Mouse (Mus musculus) B cell, adult 2 months (primary cell): ENCODE measurements around the gene Uba7.
A peak's percentile ranks its signal among the peaks of the same experiment; 100 is the strongest.
"Not testable (repeated sequence)": the region's sequence is repeated elsewhere in the genome, so short reads cannot be mapped to it uniquely, and the experiment has no call there.

Experiments
- DNase-seq, 2 experiments: peaks; one replicate each; pipeline ENCODE4 v3.0.0; 2022

Gene Uba7

DNA sequence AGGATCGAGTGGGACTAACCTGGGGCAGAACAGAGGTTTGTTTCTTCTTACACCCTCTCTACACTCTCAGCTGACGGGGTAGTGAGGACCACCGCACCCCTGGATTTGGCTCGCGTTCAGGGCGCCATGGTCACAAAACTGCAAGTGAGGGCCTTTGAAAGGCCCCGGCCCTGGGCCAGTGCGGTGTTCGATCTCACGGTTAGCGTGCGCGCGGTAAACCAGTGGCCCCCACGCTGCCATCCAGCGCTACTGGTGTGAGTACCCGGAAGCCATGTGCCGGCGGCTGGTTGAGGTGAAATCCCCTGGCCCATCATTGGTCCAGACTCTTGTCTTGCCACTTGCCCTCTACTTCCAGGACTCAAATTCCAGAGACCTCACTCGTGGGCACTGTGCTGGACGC lies 20.2 kb downstream of the Uba7 start:
- DNase-seq, result no peak

- DNase-seq, result no peak
Measured at GRCm38 (mm10) chr9:107996049-107996448, 20.7 kb downstream of the Uba7 start, which contains the start of gene Gm20662. Gene Gm20662 (plus strand): TSS chr9:107996349.

GRCm38 (mm10) chr9:108001922-108002770 lies 26.8 kb downstream of the Uba7 start, which contains the start of gene Ip6k1:
Gene Ip6k1 (plus strand): TSS chr9:108002501.
- DNase-seq, result peak; percentile 98 to 99

- peak in 1 of 2 experiments; percentile 42 for DNase-seq
Measured at GRCm38 (mm10) chr9:108002778-108003530, 27.6 kb downstream of the Uba7 start.

GRCm38 (mm10) chr9:108003531-108003890 lies 28.2 kb downstream of the Uba7 start:
- DNase-seq, result peak; percentile 53 to 59

DNA sequence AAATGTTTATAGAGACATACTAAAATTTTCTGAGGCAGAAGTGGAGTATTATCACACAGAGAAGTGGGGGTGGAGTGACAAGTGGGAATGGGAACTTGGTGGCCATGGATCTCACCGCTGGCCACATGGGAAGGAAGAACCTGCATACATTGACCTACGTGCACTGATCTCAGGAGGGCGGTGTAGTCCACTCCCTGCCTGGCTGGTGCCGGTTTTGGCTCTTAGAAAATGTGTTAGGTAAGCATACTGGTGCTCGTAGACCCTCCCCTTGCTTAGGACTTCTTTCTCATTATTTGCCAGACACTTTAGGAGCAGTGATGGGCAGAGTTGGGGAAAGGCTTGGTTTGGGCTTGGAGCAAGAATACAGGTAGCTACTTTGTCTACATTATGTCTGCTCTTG lies 32.7 kb downstream of the Uba7 start:
- DNase-seq, result no peak

DNA sequence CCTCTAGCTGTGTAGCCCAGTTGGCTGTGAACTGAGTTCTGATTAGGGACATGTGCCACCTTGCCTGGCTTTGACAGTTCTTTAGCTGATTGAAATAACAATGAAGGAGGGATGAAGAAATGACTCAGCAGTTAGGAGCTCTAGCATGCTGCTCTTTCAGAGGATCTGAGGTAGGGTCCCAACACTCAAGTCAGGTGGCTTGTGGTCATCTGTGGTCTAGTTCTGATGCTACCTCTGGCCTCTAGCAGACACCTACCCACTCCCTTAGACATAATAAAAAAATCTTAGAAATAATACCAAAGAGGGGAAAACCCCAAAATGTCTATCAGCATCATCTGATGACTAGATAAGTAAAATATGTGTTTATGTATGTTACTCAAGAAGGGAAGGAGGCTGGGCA lies 35.1 kb downstream of the Uba7 start:
- DNase-seq, result no peak

- not testable (repeated sequence) for DNase-seq
Measured at GRCm38 (mm10) chr9:108013577-108013976, 38.3 kb downstream of the Uba7 start.

DNA sequence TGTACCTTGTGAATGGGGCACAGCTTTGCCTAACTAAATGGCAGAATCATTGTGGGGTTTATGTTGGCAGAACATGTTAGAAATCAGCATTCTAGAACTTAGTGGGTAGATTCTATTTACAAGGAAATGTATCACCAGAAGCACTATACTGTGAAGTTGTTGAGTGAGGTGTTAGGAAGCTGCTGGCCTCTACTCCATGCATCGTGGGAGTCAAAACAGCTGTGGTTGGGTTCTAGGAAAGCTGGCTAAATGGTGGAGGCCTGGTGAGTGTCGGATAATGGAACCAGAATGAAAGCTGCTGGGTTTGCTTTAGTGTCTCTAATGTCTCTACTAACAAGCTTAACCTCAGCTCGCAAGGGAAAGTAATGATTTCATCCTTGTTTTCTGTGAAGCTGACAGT lies 41.8 kb downstream of the Uba7 start:
- DNase-seq, result no peak

- DNase-seq, result no peak
Measured at GRCm38 (mm10) chr9:108020741-108021140, 45.4 kb downstream of the Uba7 start.

DNA sequence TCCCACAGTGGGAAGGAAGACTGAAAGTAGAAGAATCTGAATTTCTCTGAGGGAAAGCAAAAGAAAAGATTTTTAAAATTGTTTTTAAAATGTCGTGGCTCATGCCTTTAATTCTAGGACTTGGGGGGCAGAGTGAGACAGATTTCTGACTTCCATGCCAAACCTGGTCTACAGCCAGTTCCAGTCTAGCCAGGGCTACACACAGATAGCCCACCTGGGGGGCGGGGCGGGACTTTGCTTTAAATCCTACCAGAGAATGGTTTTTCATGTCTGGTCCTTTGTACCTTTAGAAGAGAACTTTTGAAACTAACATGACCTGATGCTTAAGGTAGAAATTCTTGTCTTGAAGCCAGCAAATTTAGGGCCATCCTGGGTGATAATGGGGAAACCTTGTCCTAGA lies 47.9 kb downstream of the Uba7 start:
- no peak for DNase-seq

GRCm38 (mm10) chr9:108026584-108026983 lies 51.3 kb downstream of the Uba7 start:
- no peak for DNase-seq

DNA sequence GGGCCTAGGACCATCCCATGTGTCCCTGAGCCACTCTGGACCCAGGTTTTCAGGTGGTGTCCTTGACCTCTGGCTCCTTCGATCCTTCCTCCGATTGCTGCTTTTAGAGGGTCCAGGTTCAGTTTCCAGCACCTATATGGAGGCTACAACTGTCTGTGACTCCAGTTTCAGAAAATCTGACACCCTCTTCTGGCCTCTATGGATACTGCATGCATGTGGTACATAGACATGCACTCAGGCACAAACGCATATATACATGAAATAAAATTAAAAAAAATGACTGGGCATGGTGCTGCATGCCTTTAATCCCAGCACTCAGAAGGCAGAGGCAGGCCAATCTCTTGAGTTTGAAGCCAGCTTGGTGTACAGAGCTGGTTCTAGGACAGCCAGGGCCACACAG lies 52.6 kb downstream of the Uba7 start:
- DNase-seq, result no peak

- no peak for DNase-seq
Measured at GRCm38 (mm10) chr9:108032126-108032525, 56.8 kb downstream of the Uba7 start.
